Mouse (Mus musculus): ENCODE measurements around the gene Wdr59. TPM values are rescaled to one million over a fixed set of nuclear protein-coding genes. Genes with fewer than 3 reads are reported as not detected.

Wdr59 gene
- polyA plus RNA-seq, 1 experiment from 2014 or later = 3.4 TPM

GRCm38 (mm10) chr8:111538194-111538593 is 16.3 kb upstream of the Wdr59 start:
- Histone ChIP-seq H3K27ac (replicated peaks in 1 of 2; ENCODE audit: control insufficient read depth in 1 of 2, insufficient read depth in 1 of 2, low read depth in 2 of 2, low read length in 2 of 2) (peak overlapping the region in 1 of 2 experiments; percentile 17; a peak in 2 of 4 replicates), H3K4me3 (ENCODE audit: control insufficient read depth in 1 of 2, insufficient read depth in 1 of 2, low read depth in 1 of 2, low read length in 2 of 2) (peak overlapping the region; percentile 84 to 95), H3K9me3 (ENCODE audit: control insufficient read depth, low read length) (no peaks in the 10 kb centered on the region), H3K4me2 (ENCODE audit: low read length) (peak overlapping the region; percentile 88), H3K27me3 (ENCODE audit: control insufficient read depth, insufficient read depth, low read length) (no peaks in the 10 kb centered on the region), H3K4me1 (ENCODE audit: control insufficient read depth in 2 of 2, insufficient read depth in 2 of 2, low read length in 2 of 2) (peaks cover 12 to 39% of the 10 kb centered on the region in 2 experiments), H3K9ac (ENCODE audit: low read length) (peak overlapping the region; percentile 82), H3K36me3 (ENCODE audit: control insufficient read depth, insufficient read depth, low read length) (no peaks in the 10 kb centered on the region)
- ATAC-seq (ENCODE audit: insufficient number of reproducible peaks, insufficient read depth, low FRiP score, low read depth) = no peak
- WGBS = 38% methylated on average over 2 of the region's 2 CpGs

GRCm38 (mm10) chr8:111537765-111538158 is 15.9 kb upstream of the Wdr59 start:
- Histone ChIP-seq H3K4me1 (ENCODE audit: control insufficient read depth in 2 of 2, insufficient read depth in 2 of 2, low read length in 2 of 2) (peaks cover 10 to 36% of the 10 kb centered on the region in 2 experiments), H3K27ac (replicated peaks in 1 of 2; ENCODE audit: control insufficient read depth in 1 of 2, insufficient read depth in 1 of 2, low read depth in 2 of 2, low read length in 2 of 2) (peak overlapping the region; percentile 8 to 17; a peak in 2 of 4 replicates)
- WGBS = 21% methylated on average over 8 of the region's 8 CpGs

GRCm38 (mm10) chr8:111536978-111537764 is 15.3 kb upstream of the Wdr59 start:
- Histone ChIP-seq H3K9me3 (ENCODE audit: control insufficient read depth, low read length) (no peaks in the 10 kb centered on the region), H3K4me2 (ENCODE audit: low read length) (peak overlapping the region; percentile 88), H3K27ac (replicated peaks in 1 of 2; ENCODE audit: control insufficient read depth in 1 of 2, insufficient read depth in 1 of 2, low read depth in 2 of 2, low read length in 2 of 2) (peak overlapping the region; percentile 84 to 87; a peak in 3 of 4 replicates), H3K4me1 (ENCODE audit: control insufficient read depth in 2 of 2, insufficient read depth in 2 of 2, low read length in 2 of 2) (peaks cover 10 to 36% of the 10 kb centered on the region in 2 experiments), H3K9ac (ENCODE audit: low read length) (peak overlapping the region; percentile 82), H3K4me3 (ENCODE audit: control insufficient read depth in 1 of 2, insufficient read depth in 1 of 2, low read depth in 1 of 2, low read length in 2 of 2) (peak overlapping the region; percentile 84 to 95), H3K36me3 (ENCODE audit: control insufficient read depth, insufficient read depth, low read length) (no peaks in the 10 kb centered on the region), H3K27me3 (ENCODE audit: control insufficient read depth, insufficient read depth, low read length) (no peaks in the 10 kb centered on the region)
- under 1% methylated on average over 63 of the region's 64 CpGs for WGBS
- ATAC-seq (ENCODE audit: insufficient number of reproducible peaks, insufficient read depth, low FRiP score, low read depth) = peak; percentile 16

More at GRCm38 (mm10) chr8:111537765-111538158, 15.9 kb upstream of the Wdr59 start:
- Histone ChIP-seq H3K27me3 (ENCODE audit: control insufficient read depth, insufficient read depth, low read length) (no peaks in the 10 kb centered on the region), H3K4me2 (ENCODE audit: low read length) (peak overlapping the region; percentile 88), H3K36me3 (ENCODE audit: control insufficient read depth, insufficient read depth, low read length) (no peaks in the 10 kb centered on the region), H3K9me3 (ENCODE audit: control insufficient read depth, low read length) (no peaks in the 10 kb centered on the region), H3K9ac (ENCODE audit: low read length) (peak overlapping the region; percentile 82), H3K4me3 (ENCODE audit: control insufficient read depth in 1 of 2, insufficient read depth in 1 of 2, low read depth in 1 of 2, low read length in 2 of 2) (peak overlapping the region; percentile 84 to 95)
- ATAC-seq (ENCODE audit: insufficient number of reproducible peaks, insufficient read depth, low FRiP score, low read depth) = no peak

- Histone ChIP-seq H3K9ac (ENCODE audit: low read length) (peak within 1 kb of the TSS; percentile 82), H3K4me2 (ENCODE audit: low read length) (peak within 1 kb of the TSS; percentile 88), H3K4me3 (ENCODE audit: control insufficient read depth in 1 of 2, insufficient read depth in 1 of 2, low read depth in 1 of 2, low read length in 2 of 2) (peak within 1 kb of the TSS; percentile 84 to 95), H3K9me3 (ENCODE audit: control insufficient read depth, low read length) (no peaks in the 10 kb centered on the region), H3K4me1 (ENCODE audit: control insufficient read depth in 2 of 2, insufficient read depth in 2 of 2, low read length in 2 of 2) (peaks cover 10 to 36% of the 10 kb centered on the region in 2 experiments), H3K27me3 (ENCODE audit: control insufficient read depth, insufficient read depth, low read length) (no peaks in the 10 kb centered on the region), H3K36me3 (ENCODE audit: control insufficient read depth, insufficient read depth, low read length) (no peaks in the 10 kb centered on the region), H3K27ac (replicated peaks in 1 of 2; ENCODE audit: control insufficient read depth in 1 of 2, insufficient read depth in 1 of 2, low read depth in 2 of 2, low read length in 2 of 2) (peak within 1 kb of the TSS; percentile 84 to 88)
- 2% methylated on average over 72 of the region's 100 CpGs for WGBS
- peak; percentile 87 for ATAC-seq (ENCODE audit: insufficient number of reproducible peaks, insufficient read depth, low FRiP score, low read depth)
These were observed 14.4 kb upstream of the Wdr59 start, which contains the start of gene Znrf1 for GRCm38 (mm10) chr8:111536031-111536977. Znrf1 (plus strand) TSS chr8:111536097.

GRCm38 (mm10) chr8:111535491-111535890 is 13.6 kb upstream of the Wdr59 start:
- 29% methylated on average over 5 of the region's 5 CpGs for WGBS
- H3K9me3 ChIP-seq (ENCODE audit: control insufficient read depth, low read length) = no peaks in the 10 kb centered on the region

GRCm38 (mm10) chr8:111533503-111533902 is 11.6 kb upstream of the Wdr59 start:
- Histone ChIP-seq H3K4me1 (ENCODE audit: control insufficient read depth in 2 of 2, insufficient read depth in 2 of 2, low read length in 2 of 2) (peaks cover 5 to 10% of the 10 kb centered on the region in 2 experiments; a peak in 2 of 4 replicates), H3K4me3 (ENCODE audit: control insufficient read depth in 1 of 2, insufficient read depth in 1 of 2, low read depth in 1 of 2, low read length in 2 of 2) (no peak overlapping the region), H3K27ac (replicated peaks in 1 of 2; ENCODE audit: control insufficient read depth in 1 of 2, insufficient read depth in 1 of 2, low read depth in 2 of 2, low read length in 2 of 2) (no peak overlapping the region), H3K4me2 (ENCODE audit: low read length) (no peak overlapping the region), H3K36me3 (ENCODE audit: control insufficient read depth, insufficient read depth, low read length) (no peaks in the 10 kb centered on the region), H3K27me3 (ENCODE audit: control insufficient read depth, insufficient read depth, low read length) (no peaks in the 10 kb centered on the region), H3K9ac (ENCODE audit: low read length) (no peak overlapping the region), H3K9me3 (ENCODE audit: control insufficient read depth, low read length) (no peaks in the 10 kb centered on the region)
- ATAC-seq (ENCODE audit: insufficient number of reproducible peaks, insufficient read depth, low FRiP score, low read depth) = no peak
- 64% methylated on average over 4 of the region's 4 CpGs for WGBS

More at GRCm38 (mm10) chr8:111535491-111535890, 13.6 kb upstream of the Wdr59 start:
- Histone ChIP-seq H3K4me2 (ENCODE audit: low read length) (peak overlapping the region; percentile 88), H3K27me3 (ENCODE audit: control insufficient read depth, insufficient read depth, low read length) (no peaks in the 10 kb centered on the region), H3K4me3 (ENCODE audit: control insufficient read depth in 1 of 2, insufficient read depth in 1 of 2, low read depth in 1 of 2, low read length in 2 of 2) (peak overlapping the region in 1 of 2 experiments; percentile 95; a peak in 2 of 4 replicates), H3K36me3 (ENCODE audit: control insufficient read depth, insufficient read depth, low read length) (no peaks in the 10 kb centered on the region), H3K4me1 (ENCODE audit: control insufficient read depth in 2 of 2, insufficient read depth in 2 of 2, low read length in 2 of 2) (peaks cover 10 to 30% of the 10 kb centered on the region in 2 experiments), H3K9ac (ENCODE audit: low read length) (no peak overlapping the region), H3K27ac (replicated peaks in 1 of 2; ENCODE audit: control insufficient read depth in 1 of 2, insufficient read depth in 1 of 2, low read depth in 2 of 2, low read length in 2 of 2) (no peak overlapping the region)
- ATAC-seq (ENCODE audit: insufficient number of reproducible peaks, insufficient read depth, low FRiP score, low read depth) = no peak

- Histone ChIP-seq H3K9ac (ENCODE audit: low read length) (no peak overlapping the region), H3K27ac (replicated peaks in 1 of 2; ENCODE audit: control insufficient read depth in 1 of 2, insufficient read depth in 1 of 2, low read depth in 2 of 2, low read length in 2 of 2) (no peak overlapping the region), H3K4me1 (ENCODE audit: control insufficient read depth in 2 of 2, insufficient read depth in 2 of 2, low read length in 2 of 2) (peaks cover 0 to 2% of the 10 kb centered on the region in 2 experiments; a peak in 1 of 4 replicates), H3K36me3 (ENCODE audit: control insufficient read depth, insufficient read depth, low read length) (no peaks in the 10 kb centered on the region), H3K27me3 (ENCODE audit: control insufficient read depth, insufficient read depth, low read length) (no peaks in the 10 kb centered on the region), H3K9me3 (ENCODE audit: control insufficient read depth, low read length) (no peaks in the 10 kb centered on the region), H3K4me2 (ENCODE audit: low read length) (no peak overlapping the region), H3K4me3 (ENCODE audit: control insufficient read depth in 1 of 2, insufficient read depth in 1 of 2, low read depth in 1 of 2, low read length in 2 of 2) (no peak overlapping the region)
- WGBS = 70% methylated on average over 17 of the region's 17 CpGs
- ATAC-seq (ENCODE audit: insufficient number of reproducible peaks, insufficient read depth, low FRiP score, low read depth) = no peak
These were observed 9.7 kb upstream of the Wdr59 start for GRCm38 (mm10) chr8:111531621-111532020.
